Mouse (Mus musculus): ENCODE results near the gene Atf5. TPM values are rescaled to one million over a fixed set of nuclear protein-coding genes. Genes with fewer than 3 reads are reported as not detected.
A peak's percentile ranks its signal among the peaks of the same experiment; 100 is the strongest.

Gene Atf5
- polyA plus RNA-seq, 1 experiment from 2014 or later, result 5.4 TPM

DNA sequence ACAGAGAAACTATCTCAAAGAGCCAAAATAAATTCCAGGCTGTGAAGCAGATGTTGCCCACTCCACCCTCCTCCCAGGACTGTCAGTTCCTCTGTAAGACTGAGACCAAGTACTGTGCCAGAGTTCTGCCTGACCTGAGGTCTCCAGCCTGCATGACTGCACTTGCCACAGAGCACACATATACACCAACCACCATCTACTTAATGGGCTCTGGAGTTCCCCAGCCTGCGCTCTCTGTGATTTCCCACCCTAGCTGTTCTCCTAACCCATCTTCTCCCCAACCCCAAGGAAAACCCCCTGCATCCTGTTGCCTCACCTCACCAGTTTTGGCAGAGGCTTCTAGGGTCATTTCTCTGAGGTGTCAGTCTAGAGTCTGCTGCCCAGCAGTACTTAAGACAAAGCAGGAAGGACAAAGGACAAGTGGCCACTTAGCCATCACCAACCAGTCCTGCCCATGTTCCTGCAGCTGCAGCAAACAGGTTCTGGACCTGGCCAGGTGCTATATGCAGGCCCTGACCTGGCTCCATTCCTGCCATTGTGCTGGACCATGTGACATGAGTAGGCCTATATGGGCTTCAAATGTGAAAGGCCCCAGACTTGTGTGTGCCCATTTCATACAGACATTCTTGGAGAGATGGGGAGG, 19.0 kb upstream of the Atf5 start:
- Histone ChIP-seq H3K4me3 (no peak overlapping the region), H3K9me3 (replicated peaks) (no peaks in the 10 kb centered on the region), H3K27ac (no peak overlapping the region), H3K4me1 (peaks cover 12% of the 10 kb centered on the region), H3K4me2 (no peak overlapping the region), H3K27me3 (peaks cover 24% of the 10 kb centered on the region), H3K9ac (no peak overlapping the region), H3K36me3 (ENCODE audit: poor library complexity, severe bottlenecking) (peaks cover 26% of the 10 kb centered on the region)
- WGBS, result 86% methylated on average over 1 of the region's 1 CpGs
- ATAC-seq, result no peak

GRCm38 (mm10) chr7:44832763-44833162, 16.3 kb upstream of the Atf5 start:
- Histone ChIP-seq H3K9me3 (replicated peaks) (no peaks in the 10 kb centered on the region), H3K27me3 (no peaks in the 10 kb centered on the region), H3K27ac (no peak overlapping the region), H3K9ac (no peak overlapping the region), H3K4me2 (no peak overlapping the region), H3K4me1 (no peaks in the 10 kb centered on the region), H3K36me3 (ENCODE audit: poor library complexity, severe bottlenecking) (peaks cover 44% of the 10 kb centered on the region), H3K4me3 (no peak overlapping the region)
- ATAC-seq, result no peak
- 79% methylated on average over 4 of the region's 4 CpGs for WGBS

DNA sequence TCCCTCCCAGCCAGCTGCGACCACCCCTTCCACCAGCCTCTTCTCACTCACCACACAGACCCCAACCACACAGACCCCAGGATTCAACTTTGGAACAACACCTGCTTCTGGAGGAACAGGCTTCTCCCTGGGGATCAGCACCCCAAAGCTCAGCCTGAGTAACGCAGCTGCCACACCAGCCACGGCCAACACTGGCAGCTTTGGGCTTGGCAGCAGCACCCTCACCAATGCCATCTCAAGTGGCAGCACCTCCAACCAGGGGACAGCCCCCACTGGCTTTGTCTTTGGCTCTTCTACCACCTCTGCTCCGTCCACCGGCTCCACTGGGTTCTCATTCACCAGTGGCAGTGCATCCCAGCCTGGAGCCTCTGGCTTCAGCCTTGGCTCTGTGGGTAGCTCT, 12.2 kb upstream of the Atf5 start:
- Histone ChIP-seq H3K4me2 (no peak overlapping the region), H3K27me3 (no peaks in the 10 kb centered on the region), H3K9me3 (replicated peaks) (no peaks in the 10 kb centered on the region), H3K9ac (no peak overlapping the region), H3K36me3 (ENCODE audit: poor library complexity, severe bottlenecking) (peaks cover 52% of the 10 kb centered on the region), H3K4me1 (peaks cover 2% of the 10 kb centered on the region; the same call in 1 of the 2 replicates), H3K27ac (no peak overlapping the region), H3K4me3 (no peak overlapping the region)
- ATAC-seq, result no peak
- WGBS, result 88% methylated on average over 5 of the region's 5 CpGs

GRCm38 (mm10) chr7:44826771-44827170, 10.3 kb upstream of the Atf5 start:
- no peak for ATAC-seq
- no peak overlapping the region for H3K9ac ChIP-seq
- peaks cover 13% of the 10 kb centered on the region for H3K4me1 ChIP-seq
- no peak overlapping the region for H3K27ac ChIP-seq
- peaks cover 46% of the 10 kb centered on the region for H3K36me3 ChIP-seq (ENCODE audit: poor library complexity, severe bottlenecking)
- H3K4me3 ChIP-seq, result no peak overlapping the region
- H3K27me3 ChIP-seq, result no peaks in the 10 kb centered on the region
- no peaks in the 10 kb centered on the region for H3K9me3 ChIP-seq (replicated peaks)
- 89% methylated on average over 3 of the region's 3 CpGs for WGBS
- no peak overlapping the region for H3K4me2 ChIP-seq

DNA sequence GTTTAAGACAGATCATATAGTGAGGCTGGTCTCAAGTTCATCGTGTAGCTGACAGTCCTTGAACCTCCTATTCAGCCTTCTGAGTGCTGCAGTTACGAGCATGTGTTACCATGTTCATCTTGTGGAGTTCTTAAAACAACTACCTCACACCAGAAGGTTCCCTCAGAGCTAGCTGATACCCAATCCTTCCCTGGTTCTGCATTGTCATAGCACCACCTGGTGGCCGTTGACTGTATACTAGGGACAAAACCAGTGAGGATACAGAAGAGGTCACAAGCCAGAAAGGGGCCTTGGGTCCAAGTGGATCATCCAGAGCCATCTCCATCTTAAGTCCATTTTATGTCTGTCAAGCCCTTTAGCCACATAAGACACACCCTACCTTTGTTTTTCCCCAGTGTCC, 8.4 kb upstream of the Atf5 start:
- 22% methylated on average over 3 of the region's 3 CpGs for WGBS
- ATAC-seq, result peak; percentile 70
- Histone ChIP-seq H3K4me2 (no peak overlapping the region), H3K9ac (no peak overlapping the region), H3K4me3 (no peak overlapping the region), H3K27ac (no peak overlapping the region), H3K27me3 (no peaks in the 10 kb centered on the region), H3K4me1 (peaks cover 28% of the 10 kb centered on the region), H3K9me3 (replicated peaks) (no peaks in the 10 kb centered on the region), H3K36me3 (ENCODE audit: poor library complexity, severe bottlenecking) (peaks cover 27% of the 10 kb centered on the region)

DNA sequence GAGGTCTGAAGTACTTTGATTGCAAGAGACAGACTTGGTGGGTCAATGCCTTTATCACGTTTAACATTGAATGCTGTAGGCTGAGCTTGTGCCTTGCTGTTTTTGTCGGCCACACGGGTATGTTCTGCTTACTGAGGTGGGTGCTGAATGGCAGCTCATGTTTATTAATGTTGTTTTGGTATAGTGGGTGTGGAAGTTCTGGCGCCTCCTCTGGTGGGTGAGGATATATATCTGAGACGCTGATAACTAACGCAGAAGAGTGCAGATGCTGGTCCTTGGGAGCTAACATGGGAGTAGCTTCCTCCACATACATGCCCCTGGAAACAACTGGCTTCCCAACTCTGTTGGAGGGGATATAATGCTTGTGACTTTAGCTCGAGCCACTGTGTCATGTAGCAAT, 7.0 kb upstream of the Atf5 start:
- H3K4me3 ChIP-seq, result no peak overlapping the region
- H3K9me3 ChIP-seq (replicated peaks), result no peaks in the 10 kb centered on the region
- H3K4me2 ChIP-seq, result no peak overlapping the region
- H3K27ac ChIP-seq, result no peak overlapping the region
- ATAC-seq, result no peak
- H3K4me1 ChIP-seq, result peaks cover 42% of the 10 kb centered on the region
- WGBS, result 37% methylated on average over 7 of the region's 7 CpGs
- H3K9ac ChIP-seq, result no peak overlapping the region
- H3K27me3 ChIP-seq, result no peaks in the 10 kb centered on the region
- peaks cover 13% of the 10 kb centered on the region for H3K36me3 ChIP-seq (ENCODE audit: poor library complexity, severe bottlenecking)

GRCm38 (mm10) chr7:44821666-44822448, 5.4 kb upstream of the Atf5 start:
- peaks cover 58% of the 10 kb centered on the region for H3K4me1 ChIP-seq

DNA sequence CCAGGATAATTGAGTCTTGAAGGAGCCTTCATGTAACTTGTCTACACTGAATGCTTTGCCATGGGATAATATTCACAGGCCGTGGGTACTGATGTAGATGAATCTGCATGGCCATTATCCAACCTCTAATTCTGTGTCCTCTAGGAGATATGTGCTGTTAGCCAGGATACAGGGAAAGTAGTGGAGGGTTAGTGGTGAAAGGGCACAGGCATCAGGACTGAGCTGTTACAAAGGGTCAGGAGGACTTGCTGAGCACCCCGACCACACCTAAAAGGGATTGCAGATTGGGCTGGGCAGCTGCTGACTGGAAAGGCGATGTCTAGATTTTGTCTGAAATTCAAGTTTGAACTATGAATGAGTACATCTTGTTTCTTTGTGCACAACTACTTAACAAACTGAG, 4.1 kb upstream of the Atf5 start:
- Histone ChIP-seq H3K4me2 (peak overlapping the region; percentile 84; the same call in 1 of the 2 replicates), H3K4me3 (no peak overlapping the region), H3K9ac (0 out of 2 replicates have a peak overlapping the region, but pooled peaks have one; percentile 34), H3K36me3 (ENCODE audit: poor library complexity, severe bottlenecking) (peaks cover 1% of the 10 kb centered on the region; the same call in 1 of the 2 replicates), H3K9me3 (replicated peaks) (no peaks in the 10 kb centered on the region), H3K27me3 (no peaks in the 10 kb centered on the region), H3K4me1 (peaks cover 58% of the 10 kb centered on the region), H3K27ac (no peak overlapping the region)
- ATAC-seq, result no peak
- 82% methylated on average over 3 of the region's 3 CpGs for WGBS

More at GRCm38 (mm10) chr7:44821666-44822448, 5.4 kb upstream of the Atf5 start:
- no peak for ATAC-seq
- Histone ChIP-seq H3K4me3 (no peak overlapping the region), H3K9me3 (replicated peaks) (no peaks in the 10 kb centered on the region), H3K27ac (no peak overlapping the region), H3K9ac (no peak overlapping the region), H3K4me2 (no peak overlapping the region; the same call in 1 of the 2 replicates), H3K36me3 (ENCODE audit: poor library complexity, severe bottlenecking) (peaks cover 6% of the 10 kb centered on the region; the same call in 1 of the 2 replicates), H3K27me3 (no peaks in the 10 kb centered on the region)
- 86% methylated on average over 7 of the region's 7 CpGs for WGBS

DNA sequence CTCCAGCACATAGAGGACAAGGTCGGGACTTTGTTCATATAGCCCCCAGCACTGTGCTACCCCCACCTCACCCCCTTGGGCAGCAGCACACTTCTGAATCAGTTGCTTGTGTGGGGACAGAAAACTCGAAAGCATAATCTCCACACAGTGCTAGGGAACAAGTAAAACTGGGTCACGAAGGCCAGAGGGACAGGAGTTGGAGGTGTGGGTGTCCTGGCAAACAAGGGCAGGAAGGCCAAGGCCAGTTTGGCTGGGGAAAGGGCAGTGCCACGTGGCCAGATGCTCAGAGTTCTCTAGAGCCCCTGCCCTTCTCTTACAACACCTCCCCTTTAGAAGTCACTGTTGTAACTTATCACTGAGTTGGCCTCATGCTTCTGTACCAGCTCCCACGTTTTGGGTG, 3.4 kb upstream of the Atf5 start:
- ATAC-seq, result no peak

DNA sequence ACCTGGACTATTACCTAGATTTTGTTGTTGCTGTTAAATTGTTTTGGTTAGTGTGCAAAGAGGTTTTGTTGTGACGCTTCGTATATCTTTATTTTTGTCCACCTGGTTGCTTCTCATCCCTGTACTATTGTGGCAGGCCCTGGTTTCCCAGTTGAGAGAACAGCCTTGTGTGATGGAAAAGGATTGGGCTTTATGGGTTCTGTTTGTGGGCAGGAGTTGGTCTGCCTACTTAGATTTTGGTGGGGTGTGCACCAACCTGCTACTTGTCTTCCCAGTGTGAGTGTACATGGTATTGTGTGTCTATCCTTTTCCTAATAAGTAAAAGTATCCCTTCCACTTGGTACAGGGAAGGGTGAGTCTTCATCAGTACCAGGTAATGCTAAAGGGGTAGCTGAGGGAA, 2.9 kb upstream of the Atf5 start:
- Histone ChIP-seq H3K27me3 (no peaks in the 10 kb centered on the region), H3K4me1 (peaks cover 67% of the 10 kb centered on the region), H3K4me3 (peak overlapping the region; percentile 84), H3K9ac (peak overlapping the region; percentile 95), H3K4me2 (peak overlapping the region; percentile 84), H3K36me3 (ENCODE audit: poor library complexity, severe bottlenecking) (no peaks in the 10 kb centered on the region), H3K9me3 (replicated peaks) (no peaks in the 10 kb centered on the region), H3K27ac (peak overlapping the region; percentile 94)
- WGBS, result 99% methylated on average over 2 of the region's 2 CpGs
- ATAC-seq, result no peak

More for the DNA sequence above, 3.4 kb upstream of the Atf5 start:
- H3K4me1 ChIP-seq, result peaks cover 64% of the 10 kb centered on the region
- H3K27ac ChIP-seq, result no peak overlapping the region
- peak overlapping the region; percentile 84 for H3K4me2 ChIP-seq
- H3K4me3 ChIP-seq, result peak overlapping the region; percentile 84; the same call in 1 of the 2 replicates
- H3K9me3 ChIP-seq (replicated peaks), result no peaks in the 10 kb centered on the region
- no peaks in the 10 kb centered on the region for H3K36me3 ChIP-seq (ENCODE audit: poor library complexity, severe bottlenecking)
- H3K9ac ChIP-seq, result peak overlapping the region; percentile 95
- whole genome bisulfite sequencing, result 75% methylated on average over 5 of the region's 5 CpGs
- H3K27me3 ChIP-seq, result no peaks in the 10 kb centered on the region

- Histone ChIP-seq H3K4me2 (peak overlapping the region; percentile 84), H3K27ac (peak overlapping the region; percentile 94)
- ATAC-seq, result no peak
Observed at GRCm38 (mm10) chr7:44818751-44819235, 2.3 kb upstream of the Atf5 start.

DNA sequence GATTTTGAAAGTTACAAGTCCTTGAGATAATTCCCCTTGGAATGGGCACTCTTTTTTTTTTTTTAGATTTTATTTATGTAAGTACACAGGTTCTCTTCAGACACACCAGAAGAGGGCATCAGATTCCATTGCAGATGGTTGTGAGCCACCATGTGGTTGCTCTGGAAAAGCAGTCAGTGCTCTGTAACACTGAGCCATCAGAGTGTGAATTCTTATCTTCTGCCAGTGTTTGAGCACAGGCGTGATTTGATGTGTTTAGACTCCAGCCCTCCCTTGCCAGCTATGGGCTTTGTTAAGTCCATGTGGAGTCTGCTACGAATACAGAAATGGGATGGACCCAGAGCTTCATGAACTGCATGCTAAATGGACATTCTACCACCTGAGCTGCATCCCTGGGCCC, 1.7 kb upstream of the Atf5 start:
- no peak for ATAC-seq
- WGBS, result 13% methylated on average over 2 of the region's 2 CpGs
- Histone ChIP-seq H3K4me3 (peak overlapping the region; percentile 84), H3K27ac (peak overlapping the region; percentile 94), H3K9me3 (replicated peaks) (no peaks in the 10 kb centered on the region), H3K27me3 (no peaks in the 10 kb centered on the region), H3K4me2 (peak overlapping the region; percentile 84), H3K4me1 (peaks cover 59% of the 10 kb centered on the region), H3K36me3 (ENCODE audit: poor library complexity, severe bottlenecking) (peaks cover 9% of the 10 kb centered on the region; the same call in 1 of the 2 replicates), H3K9ac (peak overlapping the region; percentile 95)

More at GRCm38 (mm10) chr7:44818751-44819235, 2.3 kb upstream of the Atf5 start:
- Histone ChIP-seq H3K27me3 (no peaks in the 10 kb centered on the region), H3K9ac (peak overlapping the region; percentile 95), H3K36me3 (ENCODE audit: poor library complexity, severe bottlenecking) (0 out of 2 replicates have a peak, but pooled peaks cover 3% of the 10 kb centered on the region), H3K4me3 (peak overlapping the region; percentile 84), H3K4me1 (peaks cover 65% of the 10 kb centered on the region), H3K9me3 (replicated peaks) (no peaks in the 10 kb centered on the region)
- WGBS, result 31% methylated on average over 6 of the region's 6 CpGs
